Mouse (Mus musculus): ENCODE results near the gene Klk1b4.

Klk1b4 gene

GRCm38 (mm10) chr7:44254930-44255329 is 47.7 kb downstream of the Klk1b4 start:
- no peak for DNase-seq

DNA sequence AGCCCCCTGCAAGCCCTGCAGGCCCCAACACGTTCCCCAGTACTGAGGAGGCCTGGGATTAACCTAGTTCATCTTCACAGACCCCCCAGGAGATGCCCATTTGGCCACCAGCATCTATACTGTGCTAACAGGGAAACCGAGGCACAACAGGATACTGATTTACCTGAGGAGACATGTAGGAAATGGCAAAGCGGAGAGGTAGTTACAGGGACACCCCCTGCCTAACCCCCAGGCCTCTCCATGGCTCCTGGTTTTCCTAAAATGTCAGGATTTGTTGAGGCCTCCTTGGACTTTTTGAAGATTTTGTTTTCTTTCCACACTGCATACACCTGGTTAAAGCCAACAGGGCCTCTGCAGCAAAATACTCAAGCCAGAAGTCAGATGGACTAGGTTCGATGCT is 50.0 kb downstream of the Klk1b4 start, which contains the start of gene Acp4:
Acp4 (minus strand) TSS at position 101 of the 400 bp plus-strand sequence.
- no peak for DNase-seq

DNA sequence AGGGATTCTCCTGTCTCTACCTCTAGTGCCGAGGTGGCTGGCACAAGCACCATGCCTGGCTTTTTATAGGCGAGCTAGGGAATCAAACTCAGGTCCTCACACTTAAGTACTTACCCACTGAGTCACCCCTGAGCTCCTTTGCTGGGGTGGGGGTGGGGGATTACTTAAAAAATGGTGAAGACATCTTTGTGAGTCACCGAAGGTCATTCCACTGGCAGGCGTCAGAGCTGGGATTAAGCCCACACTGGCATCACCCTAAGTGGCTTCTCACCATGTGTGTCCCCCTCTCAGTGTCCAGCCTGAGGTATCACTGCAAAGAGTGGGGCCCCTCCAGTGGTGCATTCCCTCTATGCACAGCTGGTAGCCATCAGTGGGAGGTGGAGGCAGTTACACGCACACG is 53.2 kb downstream of the Klk1b4 start:
- no peak for DNase-seq

DNA sequence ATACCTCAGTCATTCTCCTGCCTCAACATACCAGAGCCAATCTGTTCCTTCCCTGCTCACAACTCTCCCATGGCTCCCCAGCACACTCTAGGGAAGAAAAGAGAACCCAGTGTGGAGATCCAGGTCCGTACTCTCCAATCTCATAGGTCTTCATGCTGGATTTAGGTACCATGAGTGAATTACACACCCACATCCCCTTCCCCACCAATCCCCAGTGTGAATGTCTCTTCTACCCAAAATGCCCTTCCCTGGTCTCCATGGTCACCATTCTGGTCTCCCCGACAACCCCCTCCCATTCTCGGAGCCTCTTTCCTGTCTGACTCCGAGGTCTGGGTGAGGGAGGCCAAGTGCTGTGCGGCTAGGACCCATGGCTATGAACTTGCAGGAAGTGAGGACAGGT is 53.9 kb downstream of the Klk1b4 start, which contains the start of gene Gm15517:
Gm15517 (plus strand) TSS at position 301 of the 400 bp plus-strand sequence.
- DNase-seq = no peak

All from kidney, adult 8-10 months (tissue).